ENCODE assay signal across 10 mouse cellular contexts in genomic region chr2:91948151-91948509, GRCm38 (mm10). TPM values are rescaled to one million over a fixed set of nuclear protein-coding genes. Genes with fewer than 3 reads are reported as not detected.
DNase-seq lines count a peak whose midpoint lies in the region; ATAC-seq and TF ChIP-seq lines count a peak whose summit lies in the region.
"Had no signal": no experiment of that assay in that cellular context is flagged by ENCODE, and none has a peak within 500 bp of the region (broad histone marks: within the 10 kb centered on the region; RNA-seq: fewer than 3 reads in every experiment).

No protein-coding gene starts in this region.

- TF ChIP-seq CTCF in olfactory bulb, adult 2 months (IDR thresholded peaks at IDR 0.05; ENCODE audit: insufficient read depth, low read depth, low read length): no peak

- ATAC-seq in midbrain, embryonic 16.5 days: no peak
- no peak for ATAC-seq in forebrain, embryonic 15.5 days (replicated peaks)
- peak; percentile 55 for ATAC-seq in liver, embryonic 12.5 days

- no peak overlapping the region for H3K4me2 ChIP-seq in midbrain, embryonic 16.5 days (ENCODE audit: low read length)
- no peak overlapping the region for H3K4me2 ChIP-seq in forebrain, embryonic 15.5 days (replicated peaks)
- peak overlapping the region; percentile 85 for H3K4me2 ChIP-seq in liver, embryonic 12.5 days

- TF ChIP-seq POLR2A in olfactory bulb, adult 2 months (IDR thresholded peaks at IDR 0.05; ENCODE audit: insufficient read depth, low read depth, low read length): no peak

- peak overlapping the region; percentile 24; the same call in 1 of the 2 replicates for H3K4me3 ChIP-seq in midbrain, embryonic 10.5 days
- H3K4me3 ChIP-seq in midbrain, embryonic 16.5 days (ENCODE audit: low read depth, low read length): no peak overlapping the region
- H3K4me3 ChIP-seq in forebrain, embryonic 15.5 days: no peak overlapping the region
- H3K4me3 ChIP-seq in liver, embryonic 12.5 days: peak overlapping the region; percentile 63
- no peak overlapping the region for H3K4me3 ChIP-seq in olfactory bulb, adult 2 months (ENCODE audit: insufficient read depth, low read depth, low read length)

- H3K27ac ChIP-seq in midbrain, embryonic 10.5 days (replicated peaks): peak overlapping the region; percentile 79
- no peak overlapping the region for H3K27ac ChIP-seq in midbrain, embryonic 16.5 days (ENCODE audit: low read length)
- peak overlapping the region; percentile 58 for H3K27ac ChIP-seq in forebrain, embryonic 15.5 days (replicated peaks)
- H3K27ac ChIP-seq in liver, embryonic 12.5 days: peak overlapping the region; percentile 94
- H3K27ac ChIP-seq in olfactory bulb, adult 2 months (ENCODE audit: insufficient read depth, low read depth, low read length): peak overlapping the region; percentile 27; the same call in 1 of the 2 replicates

- H3K27me3 ChIP-seq in midbrain, embryonic 10.5 days (ENCODE audit: low read depth, poor library complexity, severe bottlenecking): no peaks in the 10 kb centered on the region
- no peaks in the 10 kb centered on the region for H3K27me3 ChIP-seq in midbrain, embryonic 16.5 days (ENCODE audit: control insufficient read depth, insufficient read depth, low read depth, low read length)
- H3K27me3 ChIP-seq in forebrain, embryonic 15.5 days: no peaks in the 10 kb centered on the region
- H3K27me3 ChIP-seq in liver, embryonic 12.5 days (replicated peaks): no peaks in the 10 kb centered on the region

- no peaks in the 10 kb centered on the region for H3K9me3 ChIP-seq in midbrain, embryonic 10.5 days (replicated peaks)
- no peaks in the 10 kb centered on the region for H3K9me3 ChIP-seq in midbrain, embryonic 16.5 days (replicated peaks; ENCODE audit: control insufficient read depth, low read length, poor library complexity, severe bottlenecking)
- H3K9me3 ChIP-seq in forebrain, embryonic 15.5 days: no peaks in the 10 kb centered on the region
- H3K9me3 ChIP-seq in liver, embryonic 12.5 days (replicated peaks): no peaks in the 10 kb centered on the region

- H3K4me1 ChIP-seq in midbrain, embryonic 10.5 days: peaks cover 64% of the 10 kb centered on the region
- peaks cover 16% of the 10 kb centered on the region for H3K4me1 ChIP-seq in midbrain, embryonic 16.5 days (ENCODE audit: control insufficient read depth, insufficient read depth, low read length)
- H3K4me1 ChIP-seq in forebrain, embryonic 15.5 days: peaks cover 48% of the 10 kb centered on the region
- peaks cover 95% of the 10 kb centered on the region for H3K4me1 ChIP-seq in liver, embryonic 12.5 days
- peaks cover 58% of the 10 kb centered on the region for H3K4me1 ChIP-seq in olfactory bulb, adult 2 months (ENCODE audit: control insufficient read depth, insufficient read depth, low read length)

- no peak for DNase-seq in midbrain, embryonic 10.5 days (ENCODE audit: low spot score)
- DNase-seq in left cerebral cortex, postnatal 36 days (ENCODE audit: low spot score in 2 of 2): no peak
- no peak for DNase-seq in cerebellum, adult 8-10 months
- DNase-seq in layer of hippocampus, postnatal 36 days: no peak

- H3K36me3 ChIP-seq in midbrain, embryonic 10.5 days: 0 out of 2 replicates have a peak, but pooled peaks cover 6% of the 10 kb centered on the region
- no peaks in the 10 kb centered on the region for H3K36me3 ChIP-seq in midbrain, embryonic 16.5 days (ENCODE audit: control insufficient read depth, insufficient read depth, low read length)
- H3K36me3 ChIP-seq in forebrain, embryonic 15.5 days: no peaks in the 10 kb centered on the region
- H3K36me3 ChIP-seq in liver, embryonic 12.5 days: peaks cover 31% of the 10 kb centered on the region

- 76% methylated on average over 6 of the region's 6 CpGs for WGBS in midbrain, embryonic 10.5 days
- 83% methylated on average over 6 of the region's 6 CpGs for WGBS in midbrain, embryonic 16.5 days
- 84% methylated on average over 6 of the region's 6 CpGs for WGBS in forebrain, embryonic 15.5 days
- 2% methylated on average over 6 of the region's 6 CpGs for WGBS in liver, embryonic 12.5 days (ENCODE audit: insufficient replicate concordance)
- 83% methylated on average over 6 of the region's 6 CpGs for WGBS in olfactory bulb, adult 2 months

- intact Hi-C loops in left cerebral cortex, postnatal 36 days (cut with DNase I): no loop called here

- no peak overlapping the region for H3K9ac ChIP-seq in midbrain, embryonic 16.5 days (ENCODE audit: low read depth, low read length)
- no peak overlapping the region for H3K9ac ChIP-seq in forebrain, embryonic 15.5 days (replicated peaks)
- H3K9ac ChIP-seq in liver, embryonic 12.5 days: peak overlapping the region; percentile 88

RNA-seq across cellular contexts. Expression of gene Gm9821, which starts 2.6 kb away (rescaled TPM):
- polyA plus RNA-seq in midbrain, embryonic 10.5 days (2016; fragmentation: Nextera tagmentation; extraction: Ambion mirVana): 0.12 and 0.19 TPM in 2 replicates
- polyA plus RNA-seq in midbrain, embryonic 16.5 days (2015; fragmentation: Nextera tagmentation; extraction: Ambion mirVana): 0.11 TPM in 1 of 2 replicates, not detected in the other
- 0.15 and 0.32 TPM in 2 replicates for polyA plus RNA-seq in forebrain, embryonic 15.5 days (2015; fragmentation: Nextera tagmentation; extraction: Ambion mirVana)
- 2.3 and 2.5 TPM in 2 replicates for polyA plus RNA-seq in liver, embryonic 12.5 days (2016; fragmentation: Nextera tagmentation; extraction: Ambion mirVana)
- not detected in 2 replicates for polyA plus RNA-seq in olfactory bulb, adult 2 months (2012; ENCODE audit: insufficient read depth, insufficient read length, low replicate concordance, missing spikeins)
- not detected for total RNA-seq in left cerebral cortex, postnatal 36 days (2021)
- not detected for total RNA-seq in layer of hippocampus, postnatal 36 days (2021)
- polyA plus RNA-seq: large intestine, adult 2 months; testis, adult 2 months had no signal

RNA-seq across cellular contexts. Expression of gene Mdk, which starts 16.0 kb away (rescaled TPM):
- polyA plus RNA-seq in midbrain, embryonic 10.5 days (2016; fragmentation: Nextera tagmentation; extraction: Ambion mirVana): 1,290 and 1,659 TPM in 2 replicates
- polyA plus RNA-seq in midbrain, embryonic 16.5 days (2015; fragmentation: Nextera tagmentation; extraction: Ambion mirVana): 98.8 and 113 TPM in 2 replicates
- polyA plus RNA-seq in forebrain, embryonic 15.5 days (2015; fragmentation: Nextera tagmentation; extraction: Ambion mirVana): 347 and 357 TPM in 2 replicates
- polyA plus RNA-seq in liver, embryonic 12.5 days (2016; fragmentation: Nextera tagmentation; extraction: Ambion mirVana): 137 and 140 TPM in 2 replicates
- polyA plus RNA-seq in olfactory bulb, adult 2 months (2012; ENCODE audit: insufficient read depth, insufficient read length, low replicate concordance, missing spikeins): not detected in 2 replicates
- 10 to 100 TPM; 15.6 to 23.5 TPM for total RNA-seq in left cerebral cortex, postnatal 36 days (2021)
- 10 to 100 TPM; 25.4 to 29.4 TPM for total RNA-seq in layer of hippocampus, postnatal 36 days (2021)

RNA-seq across cellular contexts. Expression of gene Chrm4, which starts 21.1 kb away (rescaled TPM):
- polyA plus RNA-seq in midbrain, embryonic 10.5 days (2016; fragmentation: Nextera tagmentation; extraction: Ambion mirVana): 0.81 and 1.0 TPM in 2 replicates
- 0.33 and 0.34 TPM in 2 replicates for polyA plus RNA-seq in midbrain, embryonic 16.5 days (2015; fragmentation: Nextera tagmentation; extraction: Ambion mirVana)
- 1.5 and 1.8 TPM in 2 replicates for polyA plus RNA-seq in forebrain, embryonic 15.5 days (2015; fragmentation: Nextera tagmentation; extraction: Ambion mirVana)
- 0.17 TPM in 1 of 2 replicates, not detected in the other for polyA plus RNA-seq in liver, embryonic 12.5 days (2016; fragmentation: Nextera tagmentation; extraction: Ambion mirVana)
- not detected in 2 replicates for polyA plus RNA-seq in olfactory bulb, adult 2 months (2012; ENCODE audit: insufficient read depth, insufficient read length, low replicate concordance, missing spikeins)
- 10 to 100 TPM; 44.0 to 51.3 TPM for total RNA-seq in left cerebral cortex, postnatal 36 days (2021)
- 10 to 100 TPM; 25.7 to 28.6 TPM for total RNA-seq in layer of hippocampus, postnatal 36 days (2021)

RNA-seq across cellular contexts. Expression of gene Dgkz, which starts 27.5 kb away (rescaled TPM):
- polyA plus RNA-seq in midbrain, embryonic 10.5 days (2016; fragmentation: Nextera tagmentation; extraction: Ambion mirVana): 28.3 and 35.0 TPM in 2 replicates
- polyA plus RNA-seq in midbrain, embryonic 16.5 days (2015; fragmentation: Nextera tagmentation; extraction: Ambion mirVana): 28.3 and 33.3 TPM in 2 replicates
- 27.6 and 28.2 TPM in 2 replicates for polyA plus RNA-seq in forebrain, embryonic 15.5 days (2015; fragmentation: Nextera tagmentation; extraction: Ambion mirVana)
- polyA plus RNA-seq in liver, embryonic 12.5 days (2016; fragmentation: Nextera tagmentation; extraction: Ambion mirVana): 46.9 and 48.8 TPM in 2 replicates
- polyA plus RNA-seq in olfactory bulb, adult 2 months (2012; ENCODE audit: insufficient read depth, insufficient read length, low replicate concordance, missing spikeins): 328 TPM in 1 of 2 replicates, not detected in the other
- total RNA-seq in left cerebral cortex, postnatal 36 days (2021): 100 to 1,000 TPM; 503 to 538 TPM
- total RNA-seq in layer of hippocampus, postnatal 36 days (2021): 100 to 1,000 TPM; 500 to 531 TPM

Comparison
In these comparisons a context has a peak if more than half of its experiments do, and no peak if none do; other contexts are left out.
1. H3K4me3 ChIP-seq: peak in midbrain, embryonic 10.5 days (single experiment) and liver, embryonic 12.5 days (single experiment); none in midbrain, embryonic 16.5 days (single experiment), forebrain, embryonic 15.5 days (single experiment) and olfactory bulb, adult 2 months (single experiment).
2. RNA of gene Mdk, which starts 16.0 kb away (polyA plus RNA-seq): 1,290 to 1,659 TPM in midbrain, embryonic 10.5 days, 347 to 357 TPM in forebrain, embryonic 15.5 days, 137 to 140 TPM in liver, embryonic 12.5 days and 98.8 to 113 TPM in midbrain, embryonic 16.5 days; not detected in olfactory bulb, adult 2 months; every median in the first group is over 10 times any median in the second.